In genomic region chr1:38126426-38126825, GRCm38 (mm10) we compare ENCODE assay signal across 14 mouse cellular contexts.
"Had no signal": no experiment of that assay in that cellular context is flagged by ENCODE, and none has a peak within 500 bp of the region (broad histone marks: within the 10 kb centered on the region; RNA-seq: fewer than 3 reads in every experiment).

No protein-coding gene starts in this region.

- H3K4me3 ChIP-seq: limb, embryonic 12.5 days; neural tube, embryonic 12.5 days had no signal

- DNase-seq: kidney, adult 8-10 months; kidney, postnatal 25 days; layer of hippocampus, adult 9-11 months; layer of hippocampus, postnatal 36 days; lung, adult 18-20 months; midbrain, embryonic 14.5 days; retina, postnatal 1 day; right cerebral cortex, postnatal 4 days; spleen, adult 18-20 months; thymus, adult 18-20 months; thymus, postnatal 14 days had no signal

- H3K4me2 ChIP-seq: limb, embryonic 12.5 days; neural tube, embryonic 12.5 days had no signal

- ATAC-seq: intestine, postnatal 0 days had no signal

- H3K36me3 ChIP-seq: limb, embryonic 12.5 days; neural tube, embryonic 12.5 days had no signal

- H3K9me3 ChIP-seq: limb, embryonic 12.5 days; neural tube, embryonic 12.5 days had no signal

- H3K9ac ChIP-seq: limb, embryonic 12.5 days; neural tube, embryonic 12.5 days had no signal

- H3K27ac ChIP-seq: limb, embryonic 12.5 days; neural tube, embryonic 12.5 days had no signal

- H3K27me3 ChIP-seq: limb, embryonic 12.5 days; neural tube, embryonic 12.5 days had no signal
